Mouse (Mus musculus) kidney, postnatal 0 days (tissue): ENCODE measurements around the gene Cog1. TPM values are rescaled to one million over a fixed set of nuclear protein-coding genes. Genes with fewer than 3 reads are reported as not detected.

Experiments
- ATAC-seq: fragments of 200-750 bp; cut with Nextera tagmentation; replicated peaks from 2 replicates; pipeline ENCODE4 v1.8.0; 2017; ENCODE audit warnings: low read depth, moderate number of reproducible peaks, moderate TSS enrichment, moderate library complexity; ENCODE audit not compliant: low FRiP score
- DNase-seq: peaks from one replicate; pipeline ENCODE4 v3.0.0-alpha.2; 2016; ENCODE audit warnings: low spot score
- H3K27ac ChIP-seq: fragments of 300-500 bp; sonication (generic); 2 replicates; pipeline ENCODE4 v1.5.1; 2014; ENCODE audit warnings: mild to moderate bottlenecking
- H3K27me3 ChIP-seq: fragments of 300-500 bp; sonication (generic); 2 replicates; pipeline ENCODE4 v1.6.1; 2014; ENCODE audit warnings: low read length, mixed read lengths; ENCODE audit not compliant: insufficient read depth
- H3K36me3 ChIP-seq: fragments of 300-500 bp; sonication (generic); 2 replicates; pipeline ENCODE4 v1.6.1; 2014; ENCODE audit warnings: low read length, mixed read lengths; ENCODE audit not compliant: insufficient read depth
- H3K4me1 ChIP-seq: fragments of 300-500 bp; sonication (generic); replicated peaks from 2 replicates; pipeline ENCODE4 v1.6.1; 2014; ENCODE audit warnings: antibody characterized with exemption, low read length, mixed read lengths; ENCODE audit not compliant: insufficient read depth
- H3K4me2 ChIP-seq: fragments of 300-500 bp; sonication (generic); 2 replicates; pipeline ENCODE4 v1.6.1; 2014; ENCODE audit warnings: mild to moderate bottlenecking, low read length, moderate library complexity, mixed read lengths
- H3K4me3 ChIP-seq: fragments of 300-500 bp; sonication (generic); replicated peaks from 2 replicates; pipeline ENCODE4 v1.5.1; 2014; ENCODE audit warnings: low read depth, low read length
- H3K9ac ChIP-seq: fragments of 300-500 bp; sonication (generic); 2 replicates; pipeline ENCODE4 v1.6.1; 2014; ENCODE audit warnings: low read depth, low read length
- H3K9me3 ChIP-seq: fragments of 300-500 bp; sonication (generic); replicated peaks from 2 replicates; pipeline ENCODE4 v1.6.1; 2016; ENCODE audit warnings: low read length, inconsistent platforms, mixed read lengths
- CTCF ChIP-seq: IDR thresholded peaks from 2 replicates; pipeline ENCODE4 v1.5.1; 2016; ENCODE audit warnings: antibody characterized with exemption, low read depth, mild to moderate bottlenecking, moderate library complexity
- WGBS: fragments of 180-500 bp; shearing (Covaris S2); extraction: QIAGEN DNeasy Blood & Tissue Kit; methylation state at CpG from one replicate; pipeline ENCODE4 v1.1.7; 2014; 5-methylcytosine and 5-hydroxymethylcytosine counted together
- polyA plus RNA-seq: library from polyadenylated mRNA; unstranded; fragments of >200 nt; fragmentation: Nextera tagmentation; extraction: Ambion mirVana; gene quantifications from 2 replicates; pipeline ENCODE4 v1.2.1, GENCODE M21; 2015

Cog1 gene
- polyA plus RNA-seq, 1 experiment from 2014 or later = 21.0 TPM

DNA sequence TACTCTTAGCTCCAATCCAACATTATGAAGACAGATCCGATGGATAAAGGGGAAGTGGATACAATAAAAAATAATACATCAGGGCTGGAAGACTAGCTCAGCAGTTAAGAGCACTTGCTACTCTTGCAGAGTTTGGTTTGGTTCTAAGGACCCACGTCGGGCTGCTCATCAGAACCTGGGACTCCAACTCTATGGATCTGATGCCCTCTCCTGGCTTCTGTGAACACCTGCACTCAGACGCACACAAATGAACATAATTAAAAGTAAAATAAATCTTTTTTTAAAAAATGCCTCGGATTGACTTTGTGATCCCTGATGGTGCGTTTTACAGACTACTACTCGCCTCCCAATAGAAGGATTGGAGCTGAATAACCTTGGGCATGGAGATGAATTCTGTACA, 18.3 kb upstream of the Cog1 start:
- no peaks in the 10 kb centered on the region for H3K9me3 ChIP-seq
- H3K4me2 ChIP-seq = no peak overlapping the region
- H3K9ac ChIP-seq = no peak overlapping the region
- H3K36me3 ChIP-seq = no peaks in the 10 kb centered on the region
- no peak for ATAC-seq
- peak; percentile 70 for TF ChIP-seq CTCF
- no peak overlapping the region for H3K4me3 ChIP-seq
- H3K4me1 ChIP-seq = no peaks in the 10 kb centered on the region
- DNase-seq = peak; percentile 59
- WGBS = 59% methylated on average over 7 of the region's 7 CpGs
- no peak overlapping the region for H3K27ac ChIP-seq
- H3K27me3 ChIP-seq = no peaks in the 10 kb centered on the region

DNA sequence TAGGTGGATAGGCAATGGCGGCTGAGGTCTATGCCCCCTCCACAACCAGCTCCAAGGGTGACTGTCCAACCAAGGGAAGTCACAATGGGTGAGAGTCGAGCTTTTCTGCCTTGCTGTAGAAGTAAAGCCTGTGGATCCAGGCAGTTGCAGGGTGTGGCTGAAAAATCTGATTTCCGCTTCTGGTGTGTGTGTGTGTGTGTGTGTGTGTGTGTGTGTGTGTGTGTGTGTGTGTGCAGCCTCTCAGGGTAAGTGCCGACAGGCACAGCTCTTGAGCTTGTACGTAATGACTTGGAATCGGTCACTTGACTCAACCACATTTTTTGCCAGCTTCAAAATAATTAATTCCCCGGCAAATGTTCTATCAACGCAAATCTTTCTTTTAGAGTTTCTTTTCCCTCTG, 17.7 kb upstream of the Cog1 start:
- Histone ChIP-seq H3K4me3 (no peak overlapping the region), H3K27me3 (no peaks in the 10 kb centered on the region), H3K27ac (no peak overlapping the region), H3K9me3 (no peaks in the 10 kb centered on the region), H3K4me2 (no peak overlapping the region), H3K9ac (no peak overlapping the region), H3K4me1 (no peaks in the 10 kb centered on the region), H3K36me3 (no peaks in the 10 kb centered on the region)
- TF ChIP-seq CTCF = no peak
- DNase-seq (no peak), ATAC-seq (no peak)
- WGBS = 77% methylated on average over 8 of the region's 8 CpGs

DNA sequence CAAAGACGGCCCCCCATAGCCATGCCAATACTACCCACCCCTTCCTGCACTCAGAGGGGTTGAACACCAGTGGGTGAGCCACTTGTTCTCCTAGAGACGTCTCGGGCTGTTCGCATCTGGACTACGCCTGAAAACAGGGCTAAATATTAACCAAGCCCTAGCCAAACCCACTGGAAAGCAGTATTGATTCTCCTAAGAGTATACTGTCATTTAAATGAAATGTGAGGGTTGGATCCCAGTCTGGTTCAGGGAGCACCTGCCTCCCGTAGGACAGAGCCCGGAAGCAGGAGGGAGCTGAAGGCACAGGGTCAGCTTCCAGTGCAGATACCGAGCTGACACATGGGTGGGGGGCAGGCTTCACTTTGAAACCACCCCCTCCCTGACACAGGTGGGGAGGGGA, 17.1 kb upstream of the Cog1 start:
- ATAC-seq = no peak
- no peak for TF ChIP-seq CTCF
- no peaks in the 10 kb centered on the region for H3K4me1 ChIP-seq
- no peaks in the 10 kb centered on the region for H3K36me3 ChIP-seq
- no peak overlapping the region for H3K9ac ChIP-seq
- H3K27me3 ChIP-seq = no peaks in the 10 kb centered on the region
- no peak for DNase-seq
- WGBS = 44% methylated on average over 8 of the region's 8 CpGs
- H3K4me2 ChIP-seq = no peak overlapping the region
- H3K9me3 ChIP-seq = no peaks in the 10 kb centered on the region
- no peak overlapping the region for H3K27ac ChIP-seq
- H3K4me3 ChIP-seq = no peak overlapping the region

DNA sequence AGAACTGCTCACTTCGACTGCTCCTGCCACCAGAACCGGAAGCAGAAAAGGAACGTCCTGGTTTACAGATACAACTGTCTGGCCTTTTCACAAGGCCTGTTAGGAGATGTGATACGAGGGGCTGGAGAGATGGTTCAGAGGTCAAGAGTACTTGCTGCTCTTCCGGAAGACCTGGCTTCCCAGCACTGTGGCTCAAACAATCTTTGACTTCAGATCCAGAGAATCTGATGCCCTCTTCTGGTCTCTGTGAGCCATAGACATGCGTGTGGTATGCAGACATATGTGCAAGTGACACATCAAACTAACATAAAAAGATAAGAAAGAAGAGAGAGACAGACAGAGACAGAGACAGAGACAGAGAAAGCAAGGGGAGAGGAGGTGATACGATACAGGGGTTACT, 16.7 kb upstream of the Cog1 start:
- Histone ChIP-seq H3K4me1 (no peaks in the 10 kb centered on the region), H3K27ac (no peak overlapping the region), H3K4me3 (no peak overlapping the region), H3K4me2 (no peak overlapping the region), H3K9me3 (no peaks in the 10 kb centered on the region), H3K9ac (no peak overlapping the region), H3K27me3 (no peaks in the 10 kb centered on the region), H3K36me3 (no peaks in the 10 kb centered on the region)
- no peak for ATAC-seq
- WGBS = 75% methylated on average over 7 of the region's 7 CpGs
- TF ChIP-seq CTCF = peak; percentile 28; the same call in 1 of the 2 replicates
- DNase-seq = no peak

DNA sequence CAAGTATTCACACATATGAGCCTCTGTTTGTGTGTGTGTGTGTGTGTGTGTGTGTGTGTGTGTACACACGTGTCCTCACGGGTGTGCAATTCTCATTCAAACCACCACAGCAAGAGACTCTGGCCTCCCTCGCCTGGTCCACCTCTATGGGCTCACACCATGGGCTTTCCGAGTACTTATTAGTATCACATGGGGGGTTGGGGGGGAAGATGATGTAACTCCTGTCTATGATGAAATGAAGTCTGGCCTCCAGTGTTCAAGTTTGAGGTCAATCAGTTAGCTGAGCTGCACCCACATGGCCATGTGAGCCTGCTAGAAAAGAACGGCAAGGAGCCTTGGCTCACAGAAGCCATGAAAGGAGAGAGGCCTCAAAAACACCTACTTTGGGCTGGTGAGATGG, 15.6 kb upstream of the Cog1 start:
- Histone ChIP-seq H3K4me2 (no peak overlapping the region), H3K27me3 (no peaks in the 10 kb centered on the region), H3K27ac (no peak overlapping the region), H3K36me3 (no peaks in the 10 kb centered on the region), H3K4me3 (no peak overlapping the region), H3K9ac (no peak overlapping the region), H3K4me1 (no peaks in the 10 kb centered on the region), H3K9me3 (no peaks in the 10 kb centered on the region)
- no peak for DNase-seq
- WGBS = 94% methylated on average over 5 of the region's 5 CpGs
- no peak for TF ChIP-seq CTCF
- ATAC-seq = no peak

DNA sequence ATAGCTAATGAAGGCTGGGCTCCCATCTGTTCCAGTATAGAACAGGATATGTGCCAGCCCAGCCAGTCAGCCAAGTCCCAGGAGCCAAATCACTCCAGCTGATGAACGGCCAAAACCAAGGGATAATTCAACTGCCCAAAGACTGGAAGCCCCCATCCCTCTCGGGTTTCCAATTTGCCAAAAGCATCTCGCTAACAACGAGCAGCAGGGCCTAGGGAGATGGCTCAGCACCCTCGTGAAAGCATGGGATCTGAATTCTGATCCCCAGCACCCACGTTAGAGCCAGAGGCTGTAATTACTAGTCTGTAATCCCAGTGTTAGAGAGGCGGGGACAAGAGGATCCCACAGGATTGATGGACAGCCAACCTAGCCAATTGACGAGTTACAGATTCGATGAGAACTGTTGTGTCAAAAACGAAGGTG, 14.3 kb upstream of the Cog1 start:
- Histone ChIP-seq H3K27me3 (no peaks in the 10 kb centered on the region), H3K36me3 (no peaks in the 10 kb centered on the region), H3K27ac (no peak overlapping the region), H3K9me3 (no peaks in the 10 kb centered on the region), H3K4me2 (no peak overlapping the region), H3K9ac (no peak overlapping the region), H3K4me1 (no peaks in the 10 kb centered on the region), H3K4me3 (no peak overlapping the region)
- no peak for TF ChIP-seq CTCF
- 64% methylated on average over 10 of the region's 10 CpGs for WGBS
- DNase-seq = no peak
- no peak for ATAC-seq

DNA sequence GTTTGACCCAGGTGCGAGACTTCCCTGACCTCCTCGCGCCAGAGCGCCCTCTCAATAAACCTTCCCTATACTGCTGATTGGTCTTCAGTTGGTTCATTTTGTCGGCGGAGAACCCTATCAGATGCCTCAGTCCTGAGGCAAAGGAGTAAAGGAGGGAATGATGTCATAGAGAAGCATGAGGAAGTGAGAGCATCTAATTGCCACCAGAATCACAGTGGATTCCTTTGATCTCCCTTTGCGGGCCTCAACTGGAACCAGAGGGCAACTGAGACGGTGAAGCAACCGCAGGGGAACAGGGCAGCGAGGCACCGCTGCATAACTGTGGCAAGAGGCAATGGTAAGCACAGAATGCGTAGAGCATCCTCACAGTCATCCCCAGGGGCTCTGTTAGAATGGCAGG, 10.3 kb upstream of the Cog1 start:
- no peak overlapping the region for H3K4me3 ChIP-seq
- H3K9ac ChIP-seq = no peak overlapping the region
- no peaks in the 10 kb centered on the region for H3K4me1 ChIP-seq
- H3K27me3 ChIP-seq = no peaks in the 10 kb centered on the region
- DNase-seq (no peak), ATAC-seq (no peak)
- TF ChIP-seq CTCF = no peak
- H3K9me3 ChIP-seq = no peaks in the 10 kb centered on the region
- no peak overlapping the region for H3K27ac ChIP-seq
- 88% methylated on average over 12 of the region's 12 CpGs for WGBS
- no peaks in the 10 kb centered on the region for H3K36me3 ChIP-seq
- H3K4me2 ChIP-seq = no peak overlapping the region
